Mouse (Mus musculus): ENCODE measurements around the gene St3gal4.

The St3gal4 gene

GRCm38 (mm10) chr9:35007697-35008341 lies 111.2 kb downstream of the St3gal4 start:
- no peak for DNase-seq (ENCODE audit: inconsistent ontology term)

GRCm38 (mm10) chr9:35004113-35004512 lies 115.0 kb downstream of the St3gal4 start:
- no peak for DNase-seq (ENCODE audit: inconsistent ontology term)

GRCm38 (mm10) chr9:34997880-34998865 lies 120.9 kb downstream of the St3gal4 start:
- DNase-seq (ENCODE audit: inconsistent ontology term), result peak; percentile 64

All from Muller cell, postnatal 12 days (primary cell).